Mouse (Mus musculus): ENCODE results near the gene Prcd.
"Not testable (repeated sequence)": the region's sequence is repeated elsewhere in the genome, so short reads cannot be mapped to it uniquely, and the experiment has no call there.

Gene Prcd

GRCm38 (mm10) chr11:116625081-116626000, 28.0 kb upstream of the Prcd start:
- DNase-seq (ENCODE audit: low read depth, low spot score) = no peak

GRCm38 (mm10) chr11:116626299-116627071, 26.8 kb upstream of the Prcd start, which contains the start of gene Rhbdf2:
Gene Rhbdf2 (minus strand): TSS chr11:116627019.
- no peak for DNase-seq (ENCODE audit: low read depth, low spot score)

GRCm38 (mm10) chr11:116627072-116628020, 26.0 kb upstream of the Prcd start:
- no peak for DNase-seq (ENCODE audit: low read depth, low spot score)

- peak; percentile 85 for DNase-seq (ENCODE audit: low read depth, low spot score)
Observed at GRCm38 (mm10) chr11:116628712-116629111, 24.6 kb upstream of the Prcd start.

GRCm38 (mm10) chr11:116629472-116629871, 23.9 kb upstream of the Prcd start:
- DNase-seq (ENCODE audit: low read depth, low spot score) = no peak

GRCm38 (mm10) chr11:116630171-116630965, 23.0 kb upstream of the Prcd start:
- DNase-seq (ENCODE audit: low read depth, low spot score) = no peak

- DNase-seq (ENCODE audit: low read depth, low spot score) = no peak
Observed at GRCm38 (mm10) chr11:116632962-116633361, 20.4 kb upstream of the Prcd start.

- not testable (repeated sequence) for DNase-seq (ENCODE audit: low read depth, low spot score)
Observed at GRCm38 (mm10) chr11:116636607-116637006, 16.7 kb upstream of the Prcd start.

GRCm38 (mm10) chr11:116641168-116641567, 12.2 kb upstream of the Prcd start:
- DNase-seq (ENCODE audit: low read depth, low spot score) = no peak

GRCm38 (mm10) chr11:116641731-116642130, 11.6 kb upstream of the Prcd start:
- no peak for DNase-seq (ENCODE audit: low read depth, low spot score)

GRCm38 (mm10) chr11:116642681-116643578, 10.4 kb upstream of the Prcd start:
- DNase-seq (ENCODE audit: low read depth, low spot score) = peak; percentile 76

GRCm38 (mm10) chr11:116643579-116644224, 9.6 kb upstream of the Prcd start:
- DNase-seq (ENCODE audit: low read depth, low spot score) = no peak

GRCm38 (mm10) chr11:116644225-116645112, 8.9 kb upstream of the Prcd start:
- no peak for DNase-seq (ENCODE audit: low read depth, low spot score)

GRCm38 (mm10) chr11:116645446-116646110, 7.8 kb upstream of the Prcd start:
- no peak for DNase-seq (ENCODE audit: low read depth, low spot score)

- DNase-seq (ENCODE audit: low read depth, low spot score) = no peak
Observed at GRCm38 (mm10) chr11:116646136-116646535, 7.2 kb upstream of the Prcd start.

GRCm38 (mm10) chr11:116646771-116647170, 6.6 kb upstream of the Prcd start:
- no peak for DNase-seq (ENCODE audit: low read depth, low spot score)

GRCm38 (mm10) chr11:116647340-116647991, 5.9 kb upstream of the Prcd start:
- peak; percentile 82 for DNase-seq (ENCODE audit: low read depth, low spot score)
